Mouse (Mus musculus): ENCODE results near the gene Mcm6. TPM values are rescaled to one million over a fixed set of nuclear protein-coding genes. Genes with fewer than 3 reads are reported as not detected.

The Mcm6 gene
- polyA plus RNA-seq, 1 experiment from 2014 or later, result 126 TPM

DNA sequence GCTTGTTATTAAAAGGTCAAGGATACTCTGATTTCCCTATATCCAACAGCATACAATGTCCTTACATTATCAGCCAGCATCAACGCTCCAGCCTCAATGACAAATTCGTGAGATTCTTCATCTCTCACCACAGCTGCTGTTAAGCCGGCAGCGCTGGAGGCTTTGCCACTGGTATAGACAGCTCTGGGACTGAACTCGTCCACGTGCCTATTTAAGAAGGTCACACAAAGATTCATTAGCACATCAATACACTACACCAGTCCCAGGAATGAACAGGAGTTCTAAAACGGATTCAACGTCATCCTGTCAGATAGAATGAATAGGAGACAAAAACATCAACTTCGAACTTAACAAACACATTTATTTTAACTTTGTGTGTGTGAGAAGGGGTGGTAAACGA lies 15.2 kb downstream of the Mcm6 start:
- no peak overlapping the region for H3K4me2 ChIP-seq (ENCODE audit: low read length)
- WGBS, result 80% methylated on average over 10 of the region's 10 CpGs
- ATAC-seq (replicated peaks; ENCODE audit: low FRiP score, low read depth) (no peak), DNase-seq (ENCODE audit: low spot score) (no peak)
- H3K4me3 ChIP-seq (replicated peaks; ENCODE audit: low read depth, low read length), result no peak overlapping the region
- H3K27me3 ChIP-seq (ENCODE audit: insufficient read depth, low read length), result no peaks in the 10 kb centered on the region
- H3K27ac ChIP-seq, result no peak overlapping the region
- no peaks in the 10 kb centered on the region for H3K4me1 ChIP-seq (replicated peaks; ENCODE audit: insufficient read depth, low read length)
- H3K9ac ChIP-seq (ENCODE audit: low read depth, low read length), result no peak overlapping the region
- TF ChIP-seq CTCF (IDR thresholded peaks at IDR 0.05; ENCODE audit: low read depth), result no peak
- peaks cover 62% of the 10 kb centered on the region for H3K36me3 ChIP-seq (ENCODE audit: insufficient read depth, low read length)
- no peaks in the 10 kb centered on the region for H3K9me3 ChIP-seq (replicated peaks; ENCODE audit: low read length)

DNA sequence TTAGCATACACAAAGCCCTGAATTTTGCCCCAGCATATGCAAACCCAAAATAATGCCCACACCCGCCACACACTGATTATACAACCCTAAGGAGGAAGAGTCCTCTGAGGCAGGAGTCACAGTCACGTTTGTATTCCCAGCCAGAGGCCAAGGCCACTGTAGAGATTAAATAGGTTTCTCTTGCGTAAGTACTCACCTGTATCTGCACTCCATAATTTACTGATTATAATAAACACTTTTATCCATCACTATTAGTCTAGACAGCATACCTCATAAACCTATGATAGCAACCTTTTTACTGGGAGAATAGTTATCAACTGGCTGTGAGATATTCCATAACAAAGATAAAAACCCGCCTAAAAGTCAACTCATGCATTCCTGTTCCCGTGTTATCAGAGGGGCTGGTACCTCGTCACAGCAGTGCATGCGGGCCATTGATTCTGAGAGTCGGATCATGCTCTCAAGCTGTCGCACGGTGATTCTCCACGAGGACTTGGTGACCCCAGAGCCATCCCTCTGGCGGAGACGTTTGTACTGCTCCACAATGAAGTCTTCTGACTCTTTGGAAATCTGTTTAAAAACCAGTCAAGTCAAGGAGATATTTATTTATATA lies 21.6 kb downstream of the Mcm6 start:
- no peak overlapping the region for H3K27ac ChIP-seq
- DNase-seq (ENCODE audit: low spot score) (no peak), ATAC-seq (replicated peaks; ENCODE audit: low FRiP score, low read depth) (no peak)
- H3K4me2 ChIP-seq (ENCODE audit: low read length), result no peak overlapping the region
- H3K9ac ChIP-seq (ENCODE audit: low read depth, low read length), result no peak overlapping the region
- no peaks in the 10 kb centered on the region for H3K27me3 ChIP-seq (ENCODE audit: insufficient read depth, low read length)
- H3K36me3 ChIP-seq (ENCODE audit: insufficient read depth, low read length), result peaks cover 64% of the 10 kb centered on the region
- no peaks in the 10 kb centered on the region for H3K9me3 ChIP-seq (replicated peaks; ENCODE audit: low read length)
- H3K4me3 ChIP-seq (replicated peaks; ENCODE audit: low read depth, low read length), result no peak overlapping the region
- no peaks in the 10 kb centered on the region for H3K4me1 ChIP-seq (replicated peaks; ENCODE audit: insufficient read depth, low read length)
- TF ChIP-seq CTCF (IDR thresholded peaks at IDR 0.05; ENCODE audit: low read depth), result no peak
- WGBS, result 89% methylated on average over 13 of the region's 13 CpGs

DNA sequence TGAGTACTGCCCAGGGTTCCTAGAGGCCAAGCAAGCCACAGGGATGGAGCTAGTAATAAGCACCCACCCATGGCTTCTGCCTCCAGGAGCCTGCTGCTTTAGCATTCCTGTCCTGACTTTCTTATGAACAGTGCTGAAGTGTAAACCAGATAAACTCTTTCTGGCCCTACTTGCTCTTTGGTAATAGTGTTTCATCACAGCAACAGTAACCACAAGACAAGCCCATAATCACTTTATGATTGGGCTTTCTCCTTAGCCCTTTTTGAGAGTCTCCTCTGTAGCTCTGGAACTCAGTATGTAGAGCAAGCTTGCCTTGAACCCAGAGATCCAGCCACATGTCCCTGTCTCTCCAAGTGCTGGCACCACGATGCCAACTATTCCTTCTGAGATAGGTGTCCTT lies 29.2 kb downstream of the Mcm6 start:
- H3K4me3 ChIP-seq (replicated peaks; ENCODE audit: low read depth, low read length), result no peak overlapping the region
- ATAC-seq (replicated peaks; ENCODE audit: low FRiP score, low read depth), result no peak
- DNase-seq (ENCODE audit: low spot score), result no peak
- no peaks in the 10 kb centered on the region for H3K27me3 ChIP-seq (ENCODE audit: insufficient read depth, low read length)
- no peaks in the 10 kb centered on the region for H3K4me1 ChIP-seq (replicated peaks; ENCODE audit: insufficient read depth, low read length)
- H3K27ac ChIP-seq, result no peak overlapping the region
- no peaks in the 10 kb centered on the region for H3K9me3 ChIP-seq (replicated peaks; ENCODE audit: low read length)
- H3K36me3 ChIP-seq (ENCODE audit: insufficient read depth, low read length), result peaks cover 41% of the 10 kb centered on the region
- 83% methylated on average over 1 of the region's 1 CpGs for WGBS
- no peak overlapping the region for H3K9ac ChIP-seq (ENCODE audit: low read depth, low read length)
- no peak overlapping the region for H3K4me2 ChIP-seq (ENCODE audit: low read length)
- no peak for TF ChIP-seq CTCF (IDR thresholded peaks at IDR 0.05; ENCODE audit: low read depth)

DNA sequence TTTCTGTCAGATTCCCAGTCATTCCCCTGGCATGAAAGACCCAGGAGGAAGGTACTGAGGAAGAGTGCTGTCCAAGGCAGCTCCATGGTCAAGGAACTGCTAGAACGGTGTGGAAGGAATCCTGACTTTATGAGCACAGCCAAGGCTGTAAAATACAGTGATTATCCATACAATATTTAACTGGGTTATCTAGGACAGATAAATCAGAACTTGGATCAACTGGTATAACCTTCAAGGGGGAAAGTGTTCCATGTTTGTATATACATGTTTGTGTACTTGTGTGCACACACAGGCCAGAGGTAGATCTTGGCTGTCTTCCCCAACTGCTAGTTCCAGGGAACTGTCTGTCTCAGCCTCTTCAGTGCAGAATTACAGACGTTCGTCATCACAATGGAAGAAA lies 31.2 kb downstream of the Mcm6 start, which contains the start of gene Lct:
Lct (minus strand) TSS at position 101 of the 400 bp plus-strand sequence.
- TF ChIP-seq CTCF (IDR thresholded peaks at IDR 0.05; ENCODE audit: low read depth), result no peak
- H3K4me2 ChIP-seq (ENCODE audit: low read length), result no peak within 1 kb of the TSS
- no peak within 1 kb of the TSS for H3K27ac ChIP-seq
- WGBS, result 78% methylated on average over 3 of the region's 3 CpGs
- peaks cover 22% of the 10 kb centered on the region for H3K36me3 ChIP-seq (ENCODE audit: insufficient read depth, low read length)
- no peak within 1 kb of the TSS for H3K4me3 ChIP-seq (replicated peaks; ENCODE audit: low read depth, low read length)
- ATAC-seq (replicated peaks; ENCODE audit: low FRiP score, low read depth), result no peak
- no peaks in the 10 kb centered on the region for H3K9me3 ChIP-seq (replicated peaks; ENCODE audit: low read length)
- no peak within 1 kb of the TSS for H3K9ac ChIP-seq (ENCODE audit: low read depth, low read length)
- DNase-seq (ENCODE audit: low spot score), result no peak
- no peaks in the 10 kb centered on the region for H3K27me3 ChIP-seq (ENCODE audit: insufficient read depth, low read length)
- no peaks in the 10 kb centered on the region for H3K4me1 ChIP-seq (replicated peaks; ENCODE audit: insufficient read depth, low read length)

DNA sequence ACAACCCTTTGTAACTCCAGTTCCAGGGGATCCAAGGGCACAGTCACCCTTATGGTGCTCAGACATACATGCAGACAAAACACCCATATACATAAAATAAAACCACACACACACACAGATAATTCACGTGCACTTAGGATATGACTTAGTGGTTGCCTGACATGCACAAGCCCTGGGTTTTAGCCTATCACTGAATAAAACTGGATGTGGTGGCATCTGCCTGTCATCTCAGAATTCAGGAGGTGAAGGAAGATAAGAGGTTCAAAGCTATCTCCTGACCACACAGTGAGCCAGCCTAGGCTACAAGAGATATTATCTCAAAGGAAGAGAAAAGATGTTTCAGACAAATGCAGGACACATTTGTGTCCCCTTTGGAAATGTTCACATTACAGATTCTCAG lies 32.3 kb downstream of the Mcm6 start:
- H3K9ac ChIP-seq (ENCODE audit: low read depth, low read length), result no peak overlapping the region
- no peak for TF ChIP-seq CTCF (IDR thresholded peaks at IDR 0.05; ENCODE audit: low read depth)
- WGBS, result 79% methylated on average over 1 of the region's 1 CpGs
- DNase-seq (ENCODE audit: low spot score) (no peak), ATAC-seq (replicated peaks; ENCODE audit: low FRiP score, low read depth) (no peak)
- H3K9me3 ChIP-seq (replicated peaks; ENCODE audit: low read length), result no peaks in the 10 kb centered on the region
- no peak overlapping the region for H3K27ac ChIP-seq
- H3K4me1 ChIP-seq (replicated peaks; ENCODE audit: insufficient read depth, low read length), result no peaks in the 10 kb centered on the region
- no peaks in the 10 kb centered on the region for H3K27me3 ChIP-seq (ENCODE audit: insufficient read depth, low read length)
- H3K4me2 ChIP-seq (ENCODE audit: low read length), result no peak overlapping the region
- H3K4me3 ChIP-seq (replicated peaks; ENCODE audit: low read depth, low read length), result no peak overlapping the region
- H3K36me3 ChIP-seq (ENCODE audit: insufficient read depth, low read length), result peaks cover 12% of the 10 kb centered on the region

DNA sequence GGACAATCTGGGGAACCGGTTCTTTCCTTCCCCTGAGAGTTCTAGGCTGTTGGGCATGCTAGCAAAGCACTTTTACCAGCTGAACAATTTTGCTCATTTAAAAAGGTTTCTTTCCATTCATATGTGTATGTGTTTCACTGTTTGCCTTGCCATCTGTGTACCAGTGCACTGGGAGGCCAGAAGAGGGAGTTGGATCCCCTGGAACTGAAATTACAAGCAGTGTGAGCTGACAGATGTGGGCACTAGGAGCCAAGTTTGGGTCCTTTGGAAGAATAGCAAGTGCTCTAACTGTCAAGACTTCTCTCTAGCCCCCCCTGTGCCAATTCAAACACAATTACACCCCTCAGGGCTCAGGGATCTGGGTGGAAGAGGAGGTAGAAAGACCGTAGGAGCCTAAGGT lies 34.7 kb downstream of the Mcm6 start:
- Histone ChIP-seq H3K36me3 (ENCODE audit: insufficient read depth, low read length) (peaks cover 4% of the 10 kb centered on the region; the same call in 1 of the 2 replicates), H3K9ac (ENCODE audit: low read depth, low read length) (no peak overlapping the region), H3K9me3 (replicated peaks; ENCODE audit: low read length) (no peaks in the 10 kb centered on the region), H3K4me2 (ENCODE audit: low read length) (no peak overlapping the region), H3K27me3 (ENCODE audit: insufficient read depth, low read length) (no peaks in the 10 kb centered on the region), H3K4me1 (replicated peaks; ENCODE audit: insufficient read depth, low read length) (no peaks in the 10 kb centered on the region), H3K4me3 (replicated peaks; ENCODE audit: low read depth, low read length) (no peak overlapping the region), H3K27ac (no peak overlapping the region)
- WGBS, result 75% methylated on average over 2 of the region's 2 CpGs
- TF ChIP-seq CTCF (IDR thresholded peaks at IDR 0.05; ENCODE audit: low read depth), result no peak
- DNase-seq (ENCODE audit: low spot score) (no peak), ATAC-seq (replicated peaks; ENCODE audit: low FRiP score, low read depth) (no peak)
